Mouse (Mus musculus): Measurements from ENCODE around the gene Stk39. TPM values are rescaled to one million over a fixed set of nuclear protein-coding genes. Genes with fewer than 3 reads are reported as not detected.

Stk39 gene
- total RNA-seq, 2 experiments from 2014 or later, result 71.8 to 75.3 TPM

GRCm38 (mm10) chr2:68292539-68293320 lies 179.3 kb downstream of the Stk39 start:
- DNase-seq (ENCODE audit: low spot score in 2 of 2), result no peak
- Histone ChIP-seq H3K4me3 (no peak overlapping the region), H3K27ac (no peak overlapping the region)
- TF ChIP-seq CTCF (conservative IDR thresholded peaks at IDR 0.05), result no peak

GRCm38 (mm10) chr2:68291895-68292294 lies 180.2 kb downstream of the Stk39 start:
- no peak for DNase-seq (ENCODE audit: low spot score in 2 of 2)
- Histone ChIP-seq H3K4me3 (no peak overlapping the region), H3K27ac (no peak overlapping the region)
- no peak for TF ChIP-seq CTCF (conservative IDR thresholded peaks at IDR 0.05)

GRCm38 (mm10) chr2:68289961-68290360 lies 182.1 kb downstream of the Stk39 start:
- no peak for DNase-seq (ENCODE audit: low spot score in 2 of 2)
- TF ChIP-seq CTCF (conservative IDR thresholded peaks at IDR 0.05), result no peak
- Histone ChIP-seq H3K27ac (no peak overlapping the region), H3K4me3 (no peak overlapping the region)

GRCm38 (mm10) chr2:68289177-68289576 lies 182.9 kb downstream of the Stk39 start:
- TF ChIP-seq CTCF (conservative IDR thresholded peaks at IDR 0.05), result peak; percentile 44
- DNase-seq (ENCODE audit: low spot score in 2 of 2), result no peak

GRCm38 (mm10) chr2:68288106-68288505 lies 184.0 kb downstream of the Stk39 start:
- no peak for DNase-seq (ENCODE audit: low spot score in 2 of 2)
- no peak overlapping the region for H3K4me3 ChIP-seq
- H3K27ac ChIP-seq, result no peak overlapping the region
- TF ChIP-seq CTCF (conservative IDR thresholded peaks at IDR 0.05), result no peak

More at GRCm38 (mm10) chr2:68289177-68289576, 182.9 kb downstream of the Stk39 start:
- H3K4me3 ChIP-seq, result no peak overlapping the region
- H3K27ac ChIP-seq, result no peak overlapping the region

GRCm38 (mm10) chr2:68284391-68284790 lies 187.7 kb downstream of the Stk39 start:
- H3K27ac ChIP-seq, result peak overlapping the region; percentile 19; the same call in 1 of the 2 replicates
- H3K4me3 ChIP-seq, result no peak overlapping the region
- peak; percentile 14 to 32 for DNase-seq (ENCODE audit: low spot score in 2 of 2)
- TF ChIP-seq CTCF (conservative IDR thresholded peaks at IDR 0.05), result no peak

- DNase-seq (ENCODE audit: low spot score in 2 of 2), result peak in 1 of 2 experiments; percentile 18
- H3K4me3 ChIP-seq, result no peak overlapping the region
- TF ChIP-seq CTCF (conservative IDR thresholded peaks at IDR 0.05), result no peak
- H3K27ac ChIP-seq, result peak overlapping the region; percentile 81
Observed at GRCm38 (mm10) chr2:68283021-68283548, 189.0 kb downstream of the Stk39 start.

- no peak for TF ChIP-seq CTCF (conservative IDR thresholded peaks at IDR 0.05)
- Histone ChIP-seq H3K4me3 (no peak overlapping the region), H3K27ac (peak overlapping the region; percentile 81)
- peak in 1 of 2 experiments; percentile 61 for DNase-seq (ENCODE audit: low spot score in 2 of 2)
Observed at GRCm38 (mm10) chr2:68281575-68281974, 190.5 kb downstream of the Stk39 start.

GRCm38 (mm10) chr2:68271301-68271700 lies 200.8 kb downstream of the Stk39 start:
- DNase-seq (ENCODE audit: low spot score in 2 of 2), result no peak
- H3K4me3 ChIP-seq, result no peak overlapping the region
- H3K27ac ChIP-seq, result no peak overlapping the region
- TF ChIP-seq CTCF (conservative IDR thresholded peaks at IDR 0.05), result no peak

GRCm38 (mm10) chr2:68270836-68271235 lies 201.2 kb downstream of the Stk39 start:
- Histone ChIP-seq H3K27ac (no peak overlapping the region), H3K4me3 (no peak overlapping the region)
- DNase-seq (ENCODE audit: low spot score in 2 of 2), result no peak
- no peak for TF ChIP-seq CTCF (conservative IDR thresholded peaks at IDR 0.05)

GRCm38 (mm10) chr2:68269646-68270045 lies 202.4 kb downstream of the Stk39 start:
- DNase-seq (ENCODE audit: low spot score in 2 of 2), result no peak
- H3K4me3 ChIP-seq, result no peak overlapping the region
- H3K27ac ChIP-seq, result no peak overlapping the region
- no peak for TF ChIP-seq CTCF (conservative IDR thresholded peaks at IDR 0.05)

GRCm38 (mm10) chr2:68264826-68265225 lies 207.2 kb downstream of the Stk39 start:
- no peak overlapping the region for H3K4me3 ChIP-seq
- H3K27ac ChIP-seq, result no peak overlapping the region
- DNase-seq (ENCODE audit: low spot score in 2 of 2), result no peak
- TF ChIP-seq CTCF (conservative IDR thresholded peaks at IDR 0.05), result no peak

- Histone ChIP-seq H3K27ac (no peak overlapping the region), H3K4me3 (no peak overlapping the region)
- no peak for DNase-seq (ENCODE audit: low spot score in 2 of 2)
- no peak for TF ChIP-seq CTCF (conservative IDR thresholded peaks at IDR 0.05)
Observed at GRCm38 (mm10) chr2:68260911-68261310, 211.2 kb downstream of the Stk39 start.

GRCm38 (mm10) chr2:68257571-68257970 lies 214.5 kb downstream of the Stk39 start:
- DNase-seq (ENCODE audit: low spot score in 2 of 2), result no peak
- no peak overlapping the region; the same call in 1 of the 2 replicates for H3K27ac ChIP-seq
- TF ChIP-seq CTCF (conservative IDR thresholded peaks at IDR 0.05), result no peak
- no peak overlapping the region for H3K4me3 ChIP-seq
